Mouse (Mus musculus): Measurements from ENCODE around the gene Faap24.

- TF ChIP-seq POLR2A (IDR thresholded peaks at IDR 0.05; ENCODE audit: control insufficient read depth, extremely low read depth, insufficient read depth, low read length, poor library complexity) (no peak), CTCF (IDR thresholded peaks at IDR 0.05; ENCODE audit: borderline replicate concordance, control insufficient read depth, extremely low read depth, insufficient read depth, low read length, poor library complexity) (no peak)
Observed at GRCm38 (mm10) chr7:35373146-35373989, 23.3 kb downstream of the Faap24 start.

Data from thymus, adult 2 months (tissue).